Mouse (Mus musculus): ENCODE measurements at regions not wholly inside any gene's neighbourhood (a gene's known extent, or its start where the extent isn't known, plus 50 kb on each side); places are given as distances from the start of the nearest gene placed in this dataset.
A peak's percentile ranks its signal among the peaks of the same experiment; 100 is the strongest.
"Not testable (repeated sequence)": the region's sequence is repeated elsewhere in the genome, so short reads cannot be mapped to it uniquely, and the experiment has no call there.

GRCm38 (mm10) chr10:108111398-108111797 lies 50.6 kb upstream of the Ppp1r12a start:
- DNase-seq (ENCODE audit: low spot score in 2 of 2), result no peak

GRCm38 (mm10) chr10:108110891-108111290 lies 51.1 kb upstream of the Ppp1r12a start:
- DNase-seq (ENCODE audit: low spot score in 2 of 2), result peak in 1 of 2 experiments; percentile 42

- no peak for DNase-seq (ENCODE audit: low spot score in 2 of 2)
Observed at GRCm38 (mm10) chr10:108110197-108110596, 51.8 kb upstream of the Ppp1r12a start.

- DNase-seq (ENCODE audit: low spot score in 2 of 2), result not testable (repeated sequence)
Observed at GRCm38 (mm10) chr10:108108500-108108899, 53.5 kb upstream of the Ppp1r12a start.

GRCm38 (mm10) chr10:108101521-108101920 lies 60.5 kb upstream of the Ppp1r12a start:
- DNase-seq (ENCODE audit: low spot score in 2 of 2), result no peak

GRCm38 (mm10) chr10:108093043-108093442 lies 69.0 kb upstream of the Ppp1r12a start:
- DNase-seq (ENCODE audit: low spot score in 2 of 2), result no peak

GRCm38 (mm10) chr10:108089375-108089981 lies 72.5 kb upstream of the Ppp1r12a start:
- DNase-seq (ENCODE audit: low spot score in 2 of 2), result no peak

GRCm38 (mm10) chr10:108088883-108089282 lies 73.1 kb upstream of the Ppp1r12a start:
- DNase-seq (ENCODE audit: low spot score in 2 of 2), result peak in 1 of 2 experiments; percentile 13

GRCm38 (mm10) chr10:108088209-108088608 lies 73.8 kb upstream of the Ppp1r12a start:
- no peak for DNase-seq (ENCODE audit: low spot score in 2 of 2)

GRCm38 (mm10) chr10:108083220-108083619 lies 78.8 kb upstream of the Ppp1r12a start:
- no peak for DNase-seq (ENCODE audit: low spot score in 2 of 2)

GRCm38 (mm10) chr10:108075144-108075543 lies 86.8 kb upstream of the Ppp1r12a start:
- no peak for DNase-seq (ENCODE audit: low spot score in 2 of 2)

- no peak for DNase-seq (ENCODE audit: low spot score in 2 of 2)
Observed at GRCm38 (mm10) chr10:108073828-108074227, 88.2 kb upstream of the Ppp1r12a start.

GRCm38 (mm10) chr10:108072211-108072610 lies 89.8 kb upstream of the Ppp1r12a start:
- DNase-seq (ENCODE audit: low spot score in 2 of 2), result no peak

- no peak for DNase-seq (ENCODE audit: low spot score in 2 of 2)
Observed at GRCm38 (mm10) chr10:108071424-108071823, 90.6 kb upstream of the Ppp1r12a start.

GRCm38 (mm10) chr10:108067723-108068122 lies 94.3 kb upstream of the Ppp1r12a start:
- DNase-seq (ENCODE audit: low spot score in 2 of 2), result no peak

GRCm38 (mm10) chr10:108066241-108066640 lies 95.8 kb upstream of the Ppp1r12a start:
- DNase-seq (ENCODE audit: low spot score in 2 of 2), result no peak

- peak; percentile 39 to 47 for DNase-seq (ENCODE audit: low spot score in 2 of 2)
Observed at GRCm38 (mm10) chr10:108061813-108062435, 100.1 kb upstream of the Ppp1r12a start.

GRCm38 (mm10) chr10:108060554-108060953 lies 101.4 kb upstream of the Ppp1r12a start:
- no peak for DNase-seq (ENCODE audit: low spot score in 2 of 2)

GRCm38 (mm10) chr10:108051637-108052036 lies 110.4 kb upstream of the Ppp1r12a start:
- DNase-seq (ENCODE audit: low spot score in 2 of 2), result no peak

- DNase-seq (ENCODE audit: low spot score in 2 of 2), result no peak
Observed at GRCm38 (mm10) chr10:108048426-108048825, 113.6 kb upstream of the Ppp1r12a start.

GRCm38 (mm10) chr10:108043519-108043918 lies 118.5 kb upstream of the Ppp1r12a start:
- no peak for DNase-seq (ENCODE audit: low spot score in 2 of 2)

GRCm38 (mm10) chr10:108040027-108040426 lies 122.0 kb upstream of the Ppp1r12a start:
- no peak for DNase-seq (ENCODE audit: low spot score in 2 of 2)
